Mouse (Mus musculus): ENCODE data around the gene Acss1.

Gene Acss1

GRCm38 (mm10) chr2:150667820-150668766 is at the start of gene Acss1:
Gene Acss1, minus strand, starts transcription at chr2:150668500.
- peak in 1 of 2 experiments; percentile 50 for DNase-seq (ENCODE audit: low spot score in 2 of 2)

GRCm38 (mm10) chr2:150712167-150712674 is 43.9 kb upstream of the Acss1 start:
- DNase-seq (ENCODE audit: low spot score in 2 of 2): no peak

GRCm38 (mm10) chr2:150691481-150692170 is 23.3 kb upstream of the Acss1 start:
- no peak for DNase-seq (ENCODE audit: low spot score in 2 of 2)

GRCm38 (mm10) chr2:150690216-150690615 is 21.9 kb upstream of the Acss1 start:
- DNase-seq (ENCODE audit: low spot score in 2 of 2): no peak

- no peak for DNase-seq (ENCODE audit: low spot score in 2 of 2)
These were observed 21.0 kb upstream of the Acss1 start, which contains the start of gene Vsx1 for GRCm38 (mm10) chr2:150689223-150689800. Gene Vsx1, minus strand, starts transcription at chr2:150689360.

GRCm38 (mm10) chr2:150688541-150689186 is 20.4 kb upstream of the Acss1 start:
- no peak for DNase-seq (ENCODE audit: low spot score in 2 of 2)

GRCm38 (mm10) chr2:150687871-150688540 is 19.7 kb upstream of the Acss1 start:
- DNase-seq (ENCODE audit: low spot score in 2 of 2): no peak

- no peak for DNase-seq (ENCODE audit: low spot score in 2 of 2)
These were observed 17.1 kb upstream of the Acss1 start for GRCm38 (mm10) chr2:150685389-150685788.

- no peak for DNase-seq (ENCODE audit: low spot score in 2 of 2)
These were observed 16.2 kb upstream of the Acss1 start for GRCm38 (mm10) chr2:150684451-150684850.

GRCm38 (mm10) chr2:150681581-150681980 is 13.3 kb upstream of the Acss1 start:
- DNase-seq (ENCODE audit: low spot score in 2 of 2): no peak

- DNase-seq (ENCODE audit: low spot score in 2 of 2): peak; percentile 61 to 85
These were observed 10.1 kb upstream of the Acss1 start for GRCm38 (mm10) chr2:150678392-150678791.

- no peak for DNase-seq (ENCODE audit: low spot score in 2 of 2)
These were observed 7.2 kb upstream of the Acss1 start for GRCm38 (mm10) chr2:150675525-150675924.

GRCm38 (mm10) chr2:150674900-150675299 is 6.6 kb upstream of the Acss1 start:
- no peak for DNase-seq (ENCODE audit: low spot score in 2 of 2)

- DNase-seq (ENCODE audit: low spot score in 2 of 2): no peak
These were observed 5.6 kb upstream of the Acss1 start for GRCm38 (mm10) chr2:150673929-150674328.

GRCm38 (mm10) chr2:150671609-150672290 is 3.5 kb upstream of the Acss1 start:
- DNase-seq (ENCODE audit: low spot score in 2 of 2): no peak

- no peak for DNase-seq (ENCODE audit: low spot score in 2 of 2)
These were observed 2.6 kb upstream of the Acss1 start for GRCm38 (mm10) chr2:150670926-150671325.

GRCm38 (mm10) chr2:150669454-150670045 is 1.2 kb upstream of the Acss1 start:
- no peak for DNase-seq (ENCODE audit: low spot score in 2 of 2)

GRCm38 (mm10) chr2:150668956-150669355 is 656 bp upstream of the Acss1 start:
- DNase-seq (ENCODE audit: low spot score in 2 of 2): no peak

- no peak for DNase-seq (ENCODE audit: low spot score in 2 of 2)
These were observed 1.1 kb downstream of the Acss1 start for GRCm38 (mm10) chr2:150667065-150667819.
